Mouse (Mus musculus) heart, adult 2 months (tissue): ENCODE data around the gene Kcnc1. TPM values are rescaled to one million over a fixed set of nuclear protein-coding genes. Genes with fewer than 3 reads are reported as not detected.

ENCODE experiments used
- DNase-seq, 2 experiments: peaks; one replicate each; pipeline ENCODE4 v3.0.0; 2021
- H3K27ac ChIP-seq: fragments of 200-600 bp; 2 replicates; pipeline ENCODE4 v1.8.1; 2022
- H3K27me3 ChIP-seq: fragments of 200-500 bp; 2 replicates; pipeline ENCODE4 v1.6.1; 2012; ENCODE audit warnings: mild to moderate bottlenecking, low read length, inconsistent platforms, mixed read lengths; ENCODE audit not compliant: control insufficient read depth, insufficient read depth
- H3K36me3 ChIP-seq: fragments of 200-500 bp; 2 replicates; pipeline ENCODE4 v1.6.1; 2012; ENCODE audit warnings: low read length, inconsistent platforms; ENCODE audit not compliant: control insufficient read depth, insufficient read depth
- H3K4me1 ChIP-seq: fragments of 200-500 bp; 2 replicates; pipeline ENCODE4 v1.6.1; 2011; ENCODE audit warnings: low read length; ENCODE audit not compliant: control insufficient read depth, insufficient read depth
- H3K4me3 ChIP-seq: fragments of 200-600 bp; 2 replicates; pipeline ENCODE4 v1.8.1; 2022
- H3K79me2 ChIP-seq: fragments of 200-500 bp; replicated peaks from 2 replicates; pipeline ENCODE4 v1.6.1; 2012; ENCODE audit warnings: mild to moderate bottlenecking, inconsistent platforms, low read length, moderate library complexity, mixed read lengths; ENCODE audit not compliant: control insufficient read depth, insufficient read depth
- H3K9ac ChIP-seq: fragments of 200-500 bp; 2 replicates; pipeline ENCODE4 v1.6.1; 2012; ENCODE audit warnings: low read depth, mild to moderate bottlenecking, control low read depth, inconsistent platforms, low read length, mixed read lengths
- CTCF ChIP-seq: fragments of 200-600 bp; IDR thresholded peaks from 2 replicates; pipeline ENCODE4 v1.8.1; 2022; ENCODE audit warnings: antibody characterized with exemption, mild to moderate bottlenecking, moderate library complexity
- EP300 ChIP-seq: fragments of 200-500 bp; IDR thresholded peaks from 2 replicates; pipeline ENCODE4 v1.6.1; 2011; ENCODE audit warnings: low read depth, low read length, control low read depth; ENCODE audit not compliant: insufficient read depth
- POLR2A ChIP-seq: fragments of 200-500 bp; IDR thresholded peaks from 2 replicates; pipeline ENCODE4 v1.6.1; 2011; ENCODE audit warnings: mild to moderate bottlenecking, low read depth, low read length, control low read depth; ENCODE audit not compliant: insufficient read depth
- whole genome bisulfite sequencing: fragments of 180-500 bp; shearing (Covaris S2); methylation state at CpG from one replicate; pipeline ENCODE4 v1.1.7; 2018; 5-methylcytosine and 5-hydroxymethylcytosine counted together
- intact Hi-C: fragments of 180-260 bp; cut with DNase I; formaldehyde crosslinking; loops from one replicate; pipeline ENCODE4 v1.15.1; 2025
- long read RNA-seq: library from polyadenylated mRNA; stranded (forward); transcript quantifications from one replicate; pipeline ENCODE4 v2.0.0, GENCODE M21; 2021
- polyA plus RNA-seq: library from polyadenylated mRNA; depleted of rRNA; stranded (reverse); fragments of >200 nt; gene quantifications from 2 replicates; pipeline ENCODE4 v1.2.3, GENCODE M21; 2012; rRNA removed
- total RNA-seq, 2 experiments: library from RNA; stranded (reverse); gene quantifications; 2 replicates each; pipeline ENCODE4 v1.2.3; 2021

Gene Kcnc1
- under 1 TPM; 0.09 to 0.21 TPM for total RNA-seq
- polyA plus RNA-seq = 0.10 and 0.41 TPM in 2 replicates
- long read RNA-seq = 0 reads

- intact Hi-C loops = loop anchor here (10.0 kb wide), 1 partner anchor 318 kb away; the partner anchor contains the start of genes Saa3 and Saal1
- Histone ChIP-seq H3K4me1 (no peaks in the 10 kb centered on the region), H3K27me3 (peaks cover 15% of the 10 kb centered on the region), H3K9ac (no peak within 1 kb of the TSS), H3K36me3 (no peaks in the 10 kb centered on the region), H3K4me3 (no peak within 1 kb of the TSS; the same call in 1 of the 2 replicates), H3K27ac (no peak within 1 kb of the TSS), H3K79me2 (no peaks in the 10 kb centered on the region)
- WGBS = under 1% methylated on average over 83 of the region's 93 CpGs
- TF ChIP-seq EP300 = no peak
- TF ChIP-seq CTCF = no peak
- no peak for TF ChIP-seq POLR2A
- DNase-seq = peak; percentile 69 to 77
Measured at GRCm38 (mm10) chr7:46396231-46396927, at the start of gene Kcnc1. Gene Kcnc1, plus strand, starts transcription at chr7:46396497.

GRCm38 (mm10) chr7:46347692-46348091 is 48.6 kb upstream of the Kcnc1 start:
- TF ChIP-seq EP300 (no peak), CTCF (no peak), POLR2A (no peak)
- peaks cover 5% of the 10 kb centered on the region for H3K27me3 ChIP-seq
- no peak overlapping the region for H3K27ac ChIP-seq

GRCm38 (mm10) chr7:46348813-46349212 is 47.5 kb upstream of the Kcnc1 start:
- no peaks in the 10 kb centered on the region for H3K79me2 ChIP-seq
- H3K9ac ChIP-seq = no peak overlapping the region
- TF ChIP-seq CTCF = no peak
- TF ChIP-seq EP300 = no peak
- TF ChIP-seq POLR2A = no peak
- H3K27me3 ChIP-seq = peaks cover 5% of the 10 kb centered on the region
- H3K36me3 ChIP-seq = no peaks in the 10 kb centered on the region
- H3K4me1 ChIP-seq = no peaks in the 10 kb centered on the region
- DNase-seq = no peak
- intact Hi-C loops = no loop called here
- WGBS = 10% methylated on average over 36 of the region's 36 CpGs
- no peak overlapping the region for H3K4me3 ChIP-seq
- no peak overlapping the region for H3K27ac ChIP-seq

More at GRCm38 (mm10) chr7:46347692-46348091, 48.6 kb upstream of the Kcnc1 start:
- H3K9ac ChIP-seq = no peak overlapping the region
- 53% methylated on average over 4 of the region's 4 CpGs for WGBS
- no peaks in the 10 kb centered on the region for H3K4me1 ChIP-seq
- H3K79me2 ChIP-seq = no peaks in the 10 kb centered on the region
- intact Hi-C loops = no loop called here
- no peak overlapping the region for H3K4me3 ChIP-seq
- H3K36me3 ChIP-seq = no peaks in the 10 kb centered on the region
- DNase-seq = no peak

- H3K9ac ChIP-seq = no peak overlapping the region
- TF ChIP-seq EP300 (no peak), CTCF (no peak), POLR2A (no peak)
- H3K36me3 ChIP-seq = no peaks in the 10 kb centered on the region
- H3K4me1 ChIP-seq = no peaks in the 10 kb centered on the region
- 46% methylated on average over 9 of the region's 9 CpGs for WGBS
- no peak for DNase-seq
- H3K79me2 ChIP-seq = no peaks in the 10 kb centered on the region
- peaks cover 5% of the 10 kb centered on the region for H3K27me3 ChIP-seq
- no peak overlapping the region for H3K27ac ChIP-seq
- no peak overlapping the region for H3K4me3 ChIP-seq
- intact Hi-C loops = no loop called here
Measured at GRCm38 (mm10) chr7:46350119-46350702, 46.1 kb upstream of the Kcnc1 start.

- H3K9ac ChIP-seq = no peak overlapping the region
- H3K27ac ChIP-seq = no peak overlapping the region
- H3K4me1 ChIP-seq = no peaks in the 10 kb centered on the region
- H3K27me3 ChIP-seq = peaks cover 5% of the 10 kb centered on the region
- TF ChIP-seq EP300 (no peak), CTCF (no peak), POLR2A (no peak)
- no peaks in the 10 kb centered on the region for H3K36me3 ChIP-seq
- no peaks in the 10 kb centered on the region for H3K79me2 ChIP-seq
- 50% methylated on average over 2 of the region's 2 CpGs for WGBS
- no peak for DNase-seq
- intact Hi-C loops = no loop called here
- no peak overlapping the region for H3K4me3 ChIP-seq
Measured at GRCm38 (mm10) chr7:46352748-46353147, 43.5 kb upstream of the Kcnc1 start.

GRCm38 (mm10) chr7:46353216-46353615 is 43.1 kb upstream of the Kcnc1 start:
- 47% methylated on average over 8 of the region's 8 CpGs for WGBS
- H3K4me3 ChIP-seq = no peak overlapping the region
- no peak overlapping the region for H3K9ac ChIP-seq
- TF ChIP-seq CTCF = no peak
- no peak for TF ChIP-seq EP300
- TF ChIP-seq POLR2A = no peak
- intact Hi-C loops = no loop called here
- H3K4me1 ChIP-seq = no peaks in the 10 kb centered on the region
- no peaks in the 10 kb centered on the region for H3K36me3 ChIP-seq
- peaks cover 5% of the 10 kb centered on the region for H3K27me3 ChIP-seq
- no peak for DNase-seq
- no peak overlapping the region for H3K27ac ChIP-seq
- H3K79me2 ChIP-seq = no peaks in the 10 kb centered on the region
